Mouse (Mus musculus) small intestine, adult 2 months (tissue): ENCODE results near the gene Hmgb1. TPM values are rescaled to one million over a fixed set of nuclear protein-coding genes. Genes with fewer than 3 reads are reported as not detected.
A peak's percentile ranks its signal among the peaks of the same experiment; 100 is the strongest.

Experiments
- H3K27ac ChIP-seq: fragments of 200-500 bp; 2 replicates; pipeline ENCODE4 v1.5.1; 2012; ENCODE audit warnings: low read depth, low read length, control low read depth, inconsistent platforms; ENCODE audit not compliant: insufficient read depth
- H3K27me3 ChIP-seq: fragments of 200-500 bp; 2 replicates; pipeline ENCODE4 v1.6.1; 2012; ENCODE audit warnings: mild to moderate bottlenecking, moderate library complexity, low read length, inconsistent platforms; ENCODE audit not compliant: control insufficient read depth, insufficient read depth
- H3K36me3 ChIP-seq: fragments of 200-500 bp; 2 replicates; pipeline ENCODE4 v1.6.1; 2012; ENCODE audit warnings: mild to moderate bottlenecking, low read length, control low read depth, inconsistent platforms; ENCODE audit not compliant: control insufficient read depth, insufficient read depth
- H3K4me1 ChIP-seq: fragments of 200-500 bp; 2 replicates; pipeline ENCODE4 v1.6.1; 2012; ENCODE audit warnings: low read length, inconsistent platforms, mixed read lengths; ENCODE audit not compliant: control insufficient read depth, insufficient read depth, insufficient read length
- H3K4me3 ChIP-seq: fragments of 200-500 bp; 2 replicates; pipeline ENCODE4 v1.5.1; 2012; ENCODE audit warnings: low read depth, mild to moderate bottlenecking, control low read depth, inconsistent platforms, low read length, moderate library complexity
- CTCF ChIP-seq: fragments of 200-500 bp; IDR thresholded peaks from 2 replicates; pipeline ENCODE4 v1.5.1; 2012; ENCODE audit warnings: low read depth, mild to moderate bottlenecking, control low read depth, inconsistent platforms, low read length, moderate library complexity, mixed read lengths; ENCODE audit not compliant: insufficient replicate concordance, insufficient read length; ENCODE audit errors: extremely low read depth
- POLR2A ChIP-seq: fragments of 200-500 bp; IDR thresholded peaks from 2 replicates; pipeline ENCODE4 v1.6.1; 2012; ENCODE audit warnings: low read depth, mild to moderate bottlenecking, control low read depth, inconsistent platforms, low read length, moderate library complexity
- WGBS: fragments of 180-500 bp; shearing (Covaris S2); methylation state at CpG from one replicate; pipeline ENCODE4 v1.1.7; 2018; 5-methylcytosine and 5-hydroxymethylcytosine counted together
- polyA plus RNA-seq: library from polyadenylated mRNA; depleted of rRNA; stranded (reverse); fragments of >200 nt; gene quantifications from 2 replicates; pipeline ENCODE4 v1.2.3, GENCODE M21; 2012

Gene Hmgb1
- polyA plus RNA-seq, 1 experiment: 5.2 TPM

DNA sequence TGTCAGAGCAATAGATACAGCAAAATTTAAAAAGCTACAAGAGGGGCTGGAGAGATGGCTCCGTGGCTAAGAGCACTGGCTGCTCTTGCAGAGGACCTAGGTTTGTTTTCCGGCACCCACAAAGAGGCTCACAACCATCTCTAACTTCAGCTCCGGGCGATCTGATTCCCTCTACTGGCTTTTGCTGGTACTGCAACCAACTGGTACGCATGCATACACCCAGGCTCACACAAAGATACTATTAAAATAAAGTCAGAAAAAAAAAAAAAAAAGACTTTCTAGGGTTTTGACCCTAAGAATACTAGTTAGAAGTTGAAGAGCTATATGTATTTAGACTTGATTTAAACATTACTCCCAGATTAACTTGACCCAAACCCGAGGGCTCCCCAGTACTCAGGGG lies 82.4 kb downstream of the Hmgb1 start:
- TF ChIP-seq CTCF (peak; percentile 30; the same call in 1 of the 2 replicates), POLR2A (no peak)
- WGBS: 87% methylated on average over 6 of the region's 6 CpGs

DNA sequence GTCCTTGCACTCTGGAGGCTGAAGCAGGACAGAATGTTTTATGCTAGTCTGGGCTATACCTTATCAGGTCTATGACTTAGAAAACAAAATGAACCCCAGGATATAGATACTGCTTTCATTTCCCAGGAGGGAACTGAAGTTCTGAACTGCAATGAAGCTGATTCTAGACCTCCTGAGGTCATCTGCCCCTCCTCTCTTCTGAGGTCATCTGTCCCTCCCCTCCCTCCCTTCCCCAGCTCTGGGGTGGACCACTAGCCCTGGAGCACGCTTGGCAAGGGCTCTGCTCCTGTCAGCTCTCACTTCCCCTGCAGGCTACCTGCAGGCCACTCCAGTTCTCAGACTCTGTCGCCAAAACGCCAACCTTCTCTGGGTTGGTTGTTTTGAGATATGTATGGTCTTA lies 84.2 kb downstream of the Hmgb1 start:
- Histone ChIP-seq H3K27me3 (no peaks in the 10 kb centered on the region), H3K4me3 (no peak overlapping the region), H3K27ac (no peak overlapping the region), H3K4me1 (no peaks in the 10 kb centered on the region), H3K36me3 (no peaks in the 10 kb centered on the region)
- TF ChIP-seq POLR2A (no peak), CTCF (no peak)
- WGBS: 62% methylated on average over 3 of the region's 3 CpGs

More for the DNA sequence above, 82.4 kb downstream of the Hmgb1 start:
- no peaks in the 10 kb centered on the region for H3K4me1 ChIP-seq
- H3K27me3 ChIP-seq: no peaks in the 10 kb centered on the region
- no peaks in the 10 kb centered on the region for H3K36me3 ChIP-seq
- no peak overlapping the region for H3K27ac ChIP-seq
- no peak overlapping the region for H3K4me3 ChIP-seq

DNA sequence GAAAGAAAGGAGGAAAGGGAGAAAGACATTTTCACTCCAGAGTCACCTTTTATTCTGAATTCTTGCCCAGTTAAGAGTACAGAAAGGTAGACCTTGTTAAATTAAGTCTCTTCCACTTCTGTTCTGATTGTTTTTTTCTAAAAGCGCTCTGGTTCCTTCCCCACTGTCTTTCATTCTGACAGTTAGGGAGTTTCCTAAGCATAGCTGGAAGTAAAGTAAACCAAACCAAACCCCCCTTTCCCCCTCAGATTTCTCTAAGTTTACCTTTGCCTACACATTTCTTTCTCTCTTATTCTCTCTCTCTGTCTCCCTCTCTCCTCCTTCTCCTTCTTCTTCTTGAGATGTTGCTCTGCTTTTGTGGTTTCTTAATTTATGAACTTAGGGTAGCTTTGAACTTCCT lies 85.3 kb downstream of the Hmgb1 start:
- WGBS: 91% methylated on average over 1 of the region's 1 CpGs
- Histone ChIP-seq H3K27ac (no peak overlapping the region), H3K27me3 (no peaks in the 10 kb centered on the region), H3K4me3 (no peak overlapping the region), H3K4me1 (no peaks in the 10 kb centered on the region), H3K36me3 (no peaks in the 10 kb centered on the region)
- TF ChIP-seq POLR2A (no peak), CTCF (no peak)

DNA sequence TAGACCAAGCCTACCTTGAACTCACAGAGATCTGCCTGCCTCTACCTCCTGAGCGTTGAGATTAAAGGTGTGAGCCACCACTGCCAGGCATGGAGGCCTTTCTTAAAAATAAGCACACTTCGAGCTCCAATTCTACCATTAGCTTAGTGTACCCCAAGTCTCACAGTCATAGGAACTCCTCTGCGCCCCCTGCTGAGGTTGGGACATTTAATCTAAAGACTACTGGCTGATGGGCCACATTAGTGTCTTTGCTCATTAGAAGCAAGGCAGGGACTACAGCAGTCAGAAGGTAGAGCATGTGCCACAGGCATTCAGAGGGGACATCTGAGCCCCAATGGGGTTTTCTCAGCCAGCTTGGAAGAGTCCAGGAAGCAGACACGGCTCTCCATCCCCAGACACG lies 86.4 kb downstream of the Hmgb1 start:
- Histone ChIP-seq H3K36me3 (no peaks in the 10 kb centered on the region), H3K4me3 (no peak overlapping the region), H3K27ac (no peak overlapping the region), H3K27me3 (no peaks in the 10 kb centered on the region), H3K4me1 (no peaks in the 10 kb centered on the region)
- no peak for TF ChIP-seq CTCF
- no peak for TF ChIP-seq POLR2A
- WGBS: 68% methylated on average over 5 of the region's 5 CpGs

DNA sequence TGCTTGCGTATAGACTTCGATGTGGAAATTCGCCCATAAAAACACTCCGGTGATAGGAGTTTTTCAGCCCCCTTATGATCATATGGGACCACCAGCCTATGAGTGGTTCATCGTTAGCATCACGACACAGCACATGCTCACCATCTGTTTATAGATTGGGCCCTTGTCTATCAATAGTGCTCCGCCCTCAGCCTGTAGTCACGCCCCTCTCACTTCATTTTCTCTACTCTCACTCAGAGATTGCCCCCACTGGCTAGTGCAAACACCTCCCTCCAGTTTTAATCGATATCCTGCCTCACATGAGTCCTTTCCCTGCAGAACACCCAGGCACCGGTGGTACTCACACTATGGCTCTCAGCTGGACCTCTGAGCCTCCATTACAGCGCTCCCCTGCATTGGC lies 88.0 kb downstream of the Hmgb1 start:
- no peak overlapping the region for H3K4me3 ChIP-seq
- no peak overlapping the region for H3K27ac ChIP-seq
- WGBS: 47% methylated on average over 11 of the region's 11 CpGs

DNA sequence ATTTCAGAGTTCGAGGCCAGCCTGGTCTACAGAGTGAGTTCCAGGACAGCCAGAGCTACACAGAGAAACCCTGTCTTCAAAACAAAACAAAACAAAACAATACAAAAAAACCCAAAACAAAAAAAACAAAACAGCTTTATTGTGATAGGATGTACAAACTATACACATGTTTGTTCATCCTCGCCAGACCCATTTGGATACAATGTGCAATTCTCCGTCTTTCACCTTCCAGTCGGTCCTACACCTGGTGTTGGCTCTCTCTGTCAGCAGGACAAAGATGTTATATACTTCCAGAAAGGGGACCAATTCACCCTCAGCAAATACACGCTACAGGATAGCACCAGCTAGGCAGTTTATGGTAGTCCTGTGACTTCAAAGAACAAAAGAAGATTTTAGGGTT lies 91.4 kb downstream of the Hmgb1 start:
- Histone ChIP-seq H3K4me3 (no peak overlapping the region), H3K4me1 (no peaks in the 10 kb centered on the region), H3K36me3 (no peaks in the 10 kb centered on the region), H3K27ac (no peak overlapping the region), H3K27me3 (no peaks in the 10 kb centered on the region)
- 83% methylated on average over 5 of the region's 5 CpGs for WGBS
- TF ChIP-seq POLR2A: no peak
- no peak for TF ChIP-seq CTCF

More for the DNA sequence above, 88.0 kb downstream of the Hmgb1 start:
- Histone ChIP-seq H3K4me1 (no peaks in the 10 kb centered on the region), H3K36me3 (no peaks in the 10 kb centered on the region), H3K27me3 (no peaks in the 10 kb centered on the region)
- TF ChIP-seq POLR2A: no peak
- no peak for TF ChIP-seq CTCF

DNA sequence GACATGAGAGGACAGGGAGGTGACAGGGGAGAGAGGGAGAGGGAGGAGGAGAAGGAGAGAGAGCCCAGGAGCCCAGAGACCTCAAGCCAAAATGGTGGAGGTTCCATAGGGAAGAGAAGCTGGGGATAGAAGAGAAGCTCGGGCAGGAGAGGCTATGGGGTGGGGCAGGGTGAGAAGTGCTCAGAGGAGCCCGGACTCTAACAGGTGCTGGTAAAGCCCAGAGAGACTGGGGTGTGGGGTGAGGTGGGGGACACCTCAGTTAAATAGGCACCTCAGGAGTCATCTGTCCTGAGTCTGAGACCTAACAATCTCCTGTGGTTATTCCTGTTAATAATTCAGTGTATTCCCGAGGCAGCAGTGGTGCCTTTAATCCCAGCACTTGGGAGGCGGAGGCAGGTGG lies 91.8 kb downstream of the Hmgb1 start:
- TF ChIP-seq POLR2A (no peak), CTCF (no peak)
- Histone ChIP-seq H3K27ac (no peak overlapping the region), H3K36me3 (no peaks in the 10 kb centered on the region), H3K4me3 (no peak overlapping the region), H3K4me1 (no peaks in the 10 kb centered on the region), H3K27me3 (no peaks in the 10 kb centered on the region)
- WGBS: 69% methylated on average over 4 of the region's 4 CpGs

DNA sequence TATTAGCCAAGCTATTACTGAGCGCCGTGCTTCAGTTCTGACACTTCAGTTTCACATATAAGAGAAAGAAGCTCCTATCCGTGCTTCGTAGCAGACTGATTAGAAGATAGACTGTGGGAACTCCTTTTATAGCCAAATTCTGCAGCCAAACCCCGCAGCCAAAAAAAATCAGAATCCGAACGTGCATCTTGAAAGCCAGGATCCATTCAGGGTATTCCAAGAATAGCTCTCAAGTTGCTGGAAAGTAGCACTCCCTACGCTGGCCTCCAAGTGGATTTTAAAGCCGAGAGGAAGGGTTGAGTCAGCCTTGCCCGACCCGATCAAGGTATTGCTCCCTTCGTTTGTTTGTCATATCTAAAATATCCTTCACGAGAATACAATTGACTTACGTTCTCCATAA lies 93.0 kb downstream of the Hmgb1 start:
- Histone ChIP-seq H3K4me3 (no peak overlapping the region), H3K4me1 (no peaks in the 10 kb centered on the region), H3K27me3 (no peaks in the 10 kb centered on the region), H3K36me3 (no peaks in the 10 kb centered on the region), H3K27ac (no peak overlapping the region)
- 78% methylated on average over 14 of the region's 14 CpGs for WGBS
- TF ChIP-seq POLR2A (no peak), CTCF (no peak)
